Mouse (Mus musculus): ENCODE measurements around the gene Actl7b. TPM values are rescaled to one million over a fixed set of nuclear protein-coding genes. Genes with fewer than 3 reads are reported as not detected.

Gene Actl7b
- total and polyA plus RNA-seq, 2 experiments from 2014 or later: 0.67 TPM; not detected in 1

- ATAC-seq (no peak), DNase-seq (no peak)
- no peak for TF ChIP-seq CTCF (IDR thresholded peaks at IDR 0.05; ENCODE audit: low read depth)
- Histone ChIP-seq H3K4me1 (ENCODE audit: insufficient read depth) (no peaks in the 10 kb centered on the region), H3K9ac (no peak overlapping the region), H3K27me3 (ENCODE audit: insufficient read depth, low read length) (no peaks in the 10 kb centered on the region), H3K9me3 (ENCODE audit: low read length) (no peaks in the 10 kb centered on the region), H3K27ac (ENCODE audit: low read depth, low read length) (no peak overlapping the region), H3K36me3 (ENCODE audit: insufficient read depth) (no peaks in the 10 kb centered on the region), H3K4me2 (ENCODE audit: low read depth) (no peak overlapping the region), H3K4me3 (ENCODE audit: low read depth, low read length) (no peak overlapping the region)
- WGBS: 94% methylated on average over 6 of the region's 6 CpGs
These were observed 18.0 kb downstream of the Actl7b start for GRCm38 (mm10) chr4:56723237-56723636.

DNA sequence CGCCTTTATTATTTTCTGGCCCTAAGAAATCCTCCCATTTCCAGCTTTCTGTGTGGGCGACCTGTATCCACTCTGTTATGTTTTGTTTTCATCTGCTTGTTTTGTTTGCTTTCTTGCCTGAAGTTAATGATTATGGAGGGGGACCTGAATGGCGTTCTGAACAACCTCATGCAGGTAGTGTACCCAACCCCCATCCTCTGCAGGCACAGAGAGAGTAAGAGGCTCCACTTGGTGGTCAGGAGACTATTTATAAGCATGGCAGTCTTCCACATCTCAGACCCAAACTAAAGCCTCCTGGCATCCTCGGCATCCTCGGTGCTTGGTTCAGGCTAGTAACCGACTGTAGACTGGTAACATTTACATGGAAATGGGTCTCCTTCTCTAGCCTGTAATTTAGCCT lies 18.9 kb downstream of the Actl7b start:
- TF ChIP-seq CTCF (IDR thresholded peaks at IDR 0.05; ENCODE audit: low read depth): no peak
- Histone ChIP-seq H3K4me1 (ENCODE audit: insufficient read depth) (no peaks in the 10 kb centered on the region), H3K4me2 (ENCODE audit: low read depth) (no peak overlapping the region), H3K9ac (no peak overlapping the region), H3K27ac (ENCODE audit: low read depth, low read length) (no peak overlapping the region), H3K9me3 (ENCODE audit: low read length) (no peaks in the 10 kb centered on the region), H3K4me3 (ENCODE audit: low read depth, low read length) (no peak overlapping the region), H3K36me3 (ENCODE audit: insufficient read depth) (no peaks in the 10 kb centered on the region), H3K27me3 (ENCODE audit: insufficient read depth, low read length) (no peaks in the 10 kb centered on the region)
- DNase-seq (no peak), ATAC-seq (no peak)
- 67% methylated on average over 6 of the region's 6 CpGs for WGBS

- Histone ChIP-seq H3K4me1 (ENCODE audit: insufficient read depth) (no peaks in the 10 kb centered on the region), H3K9me3 (ENCODE audit: low read length) (no peaks in the 10 kb centered on the region), H3K27ac (ENCODE audit: low read depth, low read length) (no peak overlapping the region), H3K9ac (no peak overlapping the region), H3K27me3 (ENCODE audit: insufficient read depth, low read length) (no peaks in the 10 kb centered on the region), H3K4me3 (ENCODE audit: low read depth, low read length) (no peak overlapping the region), H3K4me2 (ENCODE audit: low read depth) (no peak overlapping the region), H3K36me3 (ENCODE audit: insufficient read depth) (no peaks in the 10 kb centered on the region)
- no peak for ATAC-seq
- WGBS: 31% methylated on average over 3 of the region's 3 CpGs
- DNase-seq: peak; percentile 38
- peak; percentile 68 for TF ChIP-seq CTCF (IDR thresholded peaks at IDR 0.05; ENCODE audit: low read depth)
These were observed 19.8 kb downstream of the Actl7b start for GRCm38 (mm10) chr4:56721469-56721868.

GRCm38 (mm10) chr4:56720403-56720802 lies 20.8 kb downstream of the Actl7b start:
- Histone ChIP-seq H3K9me3 (ENCODE audit: low read length) (no peaks in the 10 kb centered on the region), H3K9ac (no peak overlapping the region), H3K27me3 (ENCODE audit: insufficient read depth, low read length) (no peaks in the 10 kb centered on the region), H3K27ac (ENCODE audit: low read depth, low read length) (no peak overlapping the region), H3K4me2 (ENCODE audit: low read depth) (no peak overlapping the region), H3K4me1 (ENCODE audit: insufficient read depth) (no peaks in the 10 kb centered on the region), H3K36me3 (ENCODE audit: insufficient read depth) (no peaks in the 10 kb centered on the region), H3K4me3 (ENCODE audit: low read depth, low read length) (no peak overlapping the region)
- DNase-seq (no peak), ATAC-seq (no peak)
- 85% methylated on average over 9 of the region's 9 CpGs for WGBS
- TF ChIP-seq CTCF (IDR thresholded peaks at IDR 0.05; ENCODE audit: low read depth): no peak

DNA sequence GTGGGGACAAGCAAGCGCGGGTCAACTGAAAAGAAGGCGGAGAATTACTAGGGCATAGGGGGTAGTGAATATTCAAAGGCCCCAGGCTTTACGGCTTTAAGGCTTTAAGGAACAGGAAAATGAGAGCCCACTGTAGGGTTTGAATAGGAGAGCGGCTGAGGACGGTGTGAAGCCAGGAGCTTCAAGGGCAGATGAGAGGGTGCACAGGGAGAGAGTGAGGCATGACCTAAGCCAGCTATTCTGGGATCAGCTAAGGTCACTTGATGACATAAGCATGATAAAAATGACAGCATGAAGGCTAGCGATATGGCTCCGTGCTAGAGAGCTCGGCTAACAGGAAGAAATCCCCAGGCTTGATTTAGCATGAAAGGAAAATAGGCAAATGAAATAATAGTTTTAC lies 21.8 kb downstream of the Actl7b start:
- no peaks in the 10 kb centered on the region for H3K4me1 ChIP-seq (ENCODE audit: insufficient read depth)
- no peak for DNase-seq
- 0 out of 2 replicates have a peak, but pooled peaks have one; percentile 14 for ATAC-seq
- no peak overlapping the region for H3K4me3 ChIP-seq (ENCODE audit: low read depth, low read length)
- H3K36me3 ChIP-seq (ENCODE audit: insufficient read depth): no peaks in the 10 kb centered on the region
- no peaks in the 10 kb centered on the region for H3K27me3 ChIP-seq (ENCODE audit: insufficient read depth, low read length)
- 73% methylated on average over 9 of the region's 9 CpGs for WGBS
- H3K27ac ChIP-seq (ENCODE audit: low read depth, low read length): no peak overlapping the region
- H3K4me2 ChIP-seq (ENCODE audit: low read depth): no peak overlapping the region
- no peaks in the 10 kb centered on the region for H3K9me3 ChIP-seq (ENCODE audit: low read length)
- no peak overlapping the region for H3K9ac ChIP-seq
- TF ChIP-seq CTCF (IDR thresholded peaks at IDR 0.05; ENCODE audit: low read depth): no peak

DNA sequence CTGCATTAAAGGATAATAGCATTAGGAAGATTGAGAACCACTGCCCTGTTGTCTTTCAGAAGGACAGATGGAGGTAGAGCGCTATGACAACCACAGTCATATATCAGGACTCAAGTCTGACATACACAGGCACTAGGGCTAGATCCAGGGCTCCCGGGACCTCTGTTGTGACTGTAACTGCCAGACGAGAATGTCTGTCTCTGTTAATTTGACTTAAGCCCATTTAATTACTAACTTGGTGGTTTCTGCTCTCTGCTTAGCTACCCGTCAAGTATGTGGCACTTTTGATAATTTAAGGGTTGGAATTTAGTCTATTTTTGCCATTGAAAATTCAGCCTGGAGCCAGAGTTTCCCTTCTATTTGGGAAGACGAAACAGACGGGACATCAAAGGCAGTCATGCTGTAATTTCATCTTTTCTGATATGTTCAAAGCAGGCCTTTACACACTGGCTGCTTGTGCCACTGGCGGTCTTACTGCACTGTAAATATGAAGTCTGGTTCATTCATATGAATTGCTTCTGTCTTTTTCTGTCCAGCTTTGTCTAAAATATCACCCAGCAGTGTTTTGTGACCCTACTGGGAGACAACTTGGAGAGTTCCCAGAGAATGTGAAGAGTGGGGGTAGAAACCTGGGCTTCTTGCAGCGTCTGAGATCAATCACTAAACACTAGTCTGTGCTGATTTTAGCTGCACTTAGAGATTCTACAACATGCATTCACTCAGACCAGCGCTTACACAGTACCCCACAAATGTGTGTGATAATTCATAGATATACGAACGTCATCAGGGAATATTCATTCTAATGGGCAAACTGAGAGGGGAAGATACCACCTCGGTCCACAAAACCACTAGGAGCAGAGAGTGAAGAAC lies 22.4 kb downstream of the Actl7b start:
- Histone ChIP-seq H3K36me3 (ENCODE audit: insufficient read depth) (no peaks in the 10 kb centered on the region), H3K4me1 (ENCODE audit: insufficient read depth) (no peaks in the 10 kb centered on the region), H3K27me3 (ENCODE audit: insufficient read depth, low read length) (no peaks in the 10 kb centered on the region), H3K9ac (no peak overlapping the region), H3K4me2 (ENCODE audit: low read depth) (no peak overlapping the region), H3K9me3 (ENCODE audit: low read length) (no peaks in the 10 kb centered on the region), H3K27ac (ENCODE audit: low read depth, low read length) (no peak overlapping the region), H3K4me3 (ENCODE audit: low read depth, low read length) (no peak overlapping the region)
- peak; percentile 77 for ATAC-seq
- no peak for TF ChIP-seq CTCF (IDR thresholded peaks at IDR 0.05; ENCODE audit: low read depth)
- peak; percentile 22 for DNase-seq
- WGBS: 52% methylated on average over 12 of the region's 12 CpGs

DNA sequence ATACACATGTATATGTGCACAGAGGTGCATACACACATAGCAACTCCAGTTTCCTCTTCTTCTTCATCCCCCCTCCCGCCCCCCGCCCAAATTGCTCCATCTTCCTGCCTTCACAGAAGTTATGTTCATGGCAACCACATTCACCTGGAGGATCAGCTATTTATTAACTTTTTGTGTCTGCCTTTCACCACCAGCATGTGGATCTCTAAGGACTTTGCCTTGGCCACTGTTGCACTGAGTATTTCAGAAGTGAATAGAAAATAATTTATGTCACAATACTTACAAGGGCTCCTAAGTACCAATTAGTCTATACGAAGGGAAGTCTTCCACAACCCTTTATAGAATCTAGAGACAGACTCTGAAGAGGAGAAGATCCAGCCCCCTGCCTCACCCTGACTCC lies 23.3 kb downstream of the Actl7b start:
- H3K4me2 ChIP-seq (ENCODE audit: low read depth): no peak overlapping the region
- H3K36me3 ChIP-seq (ENCODE audit: insufficient read depth): no peaks in the 10 kb centered on the region
- no peak overlapping the region for H3K4me3 ChIP-seq (ENCODE audit: low read depth, low read length)
- ATAC-seq (no peak), DNase-seq (no peak)
- H3K27me3 ChIP-seq (ENCODE audit: insufficient read depth, low read length): no peaks in the 10 kb centered on the region
- H3K9me3 ChIP-seq (ENCODE audit: low read length): no peaks in the 10 kb centered on the region
- TF ChIP-seq CTCF (IDR thresholded peaks at IDR 0.05; ENCODE audit: low read depth): no peak
- WGBS: 85% methylated on average over 3 of the region's 3 CpGs
- H3K4me1 ChIP-seq (ENCODE audit: insufficient read depth): no peaks in the 10 kb centered on the region
- H3K27ac ChIP-seq (ENCODE audit: low read depth, low read length): no peak overlapping the region
- no peak overlapping the region for H3K9ac ChIP-seq

Measured in forebrain, postnatal 0 days (tissue).